Mouse (Mus musculus) erythroblast, embryonic 14.5 days (primary cell): ENCODE data around the gene Agmat.

ENCODE experiments used
- GATA1 ChIP-seq: IDR thresholded peaks from 2 replicates; pipeline ENCODE4 v1.6.1; 2012; ENCODE audit warnings: low read length, inconsistent platforms, mixed read lengths
- TAL1 ChIP-seq: IDR thresholded peaks from 3 replicates; pipeline ENCODE4 v1.6.1; 2012; ENCODE audit warnings: low read length, inconsistent platforms, mixed read lengths

DNA sequence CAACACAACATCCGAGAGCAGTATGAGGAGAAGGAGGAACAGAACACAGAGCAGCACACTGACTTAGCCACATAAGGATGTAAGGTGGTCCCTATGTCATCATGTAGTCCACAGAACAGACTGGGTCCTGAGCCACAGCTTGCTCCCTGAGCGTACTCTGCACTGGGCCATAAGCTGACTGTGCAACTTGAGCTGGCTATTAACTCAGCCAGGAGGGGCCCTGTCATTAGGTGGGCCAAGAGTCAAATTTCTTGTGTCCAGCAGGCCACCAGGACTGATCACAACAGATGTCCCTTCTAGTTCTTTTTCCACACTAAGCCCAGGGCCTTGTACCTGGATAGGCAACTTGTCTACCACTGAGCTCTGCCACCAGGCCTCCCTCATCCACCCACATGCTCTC is 31.4 kb upstream of the Agmat start:
- no peak for TF ChIP-seq GATA1
- no peak for TF ChIP-seq TAL1
